Mouse (Mus musculus) T-helper 17 cell (primary cell): ENCODE measurements around the gene Kmt2d.

Experiments used
- in situ Hi-C, 2 experiments: fragments of 300-600 bp; cut with MboI, MseI; formaldehyde crosslinking; loops; 1 replicate in 1 of 2; 2 replicates in 1 of 2; pipeline ENCODE4 v1.15.1; 2025; ENCODE audit warnings: high pct_unique_total_duplicates in 2 of 2

Kmt2d gene

DNA sequence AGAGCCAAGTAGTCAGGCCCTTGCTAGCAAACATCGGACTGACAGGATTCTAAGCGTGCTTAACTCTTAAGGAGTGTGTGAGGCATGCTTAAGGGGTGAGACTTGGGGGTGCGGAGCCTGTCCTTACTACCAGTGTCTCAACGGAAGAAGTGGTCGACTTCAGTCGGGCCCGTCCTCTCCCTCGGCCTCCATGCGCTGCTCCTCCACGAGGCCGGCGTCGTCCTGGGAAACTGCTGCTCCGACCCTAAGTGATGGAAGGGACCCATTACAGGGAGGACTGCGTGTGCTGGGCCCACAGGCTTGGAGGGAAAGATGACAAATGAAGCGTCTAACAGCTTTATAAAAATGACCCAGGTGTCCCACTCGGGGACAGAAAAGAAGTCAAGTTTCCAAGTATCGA lies 10.1 kb downstream of the Kmt2d start:
- in situ Hi-C loops, result no loop called here

DNA sequence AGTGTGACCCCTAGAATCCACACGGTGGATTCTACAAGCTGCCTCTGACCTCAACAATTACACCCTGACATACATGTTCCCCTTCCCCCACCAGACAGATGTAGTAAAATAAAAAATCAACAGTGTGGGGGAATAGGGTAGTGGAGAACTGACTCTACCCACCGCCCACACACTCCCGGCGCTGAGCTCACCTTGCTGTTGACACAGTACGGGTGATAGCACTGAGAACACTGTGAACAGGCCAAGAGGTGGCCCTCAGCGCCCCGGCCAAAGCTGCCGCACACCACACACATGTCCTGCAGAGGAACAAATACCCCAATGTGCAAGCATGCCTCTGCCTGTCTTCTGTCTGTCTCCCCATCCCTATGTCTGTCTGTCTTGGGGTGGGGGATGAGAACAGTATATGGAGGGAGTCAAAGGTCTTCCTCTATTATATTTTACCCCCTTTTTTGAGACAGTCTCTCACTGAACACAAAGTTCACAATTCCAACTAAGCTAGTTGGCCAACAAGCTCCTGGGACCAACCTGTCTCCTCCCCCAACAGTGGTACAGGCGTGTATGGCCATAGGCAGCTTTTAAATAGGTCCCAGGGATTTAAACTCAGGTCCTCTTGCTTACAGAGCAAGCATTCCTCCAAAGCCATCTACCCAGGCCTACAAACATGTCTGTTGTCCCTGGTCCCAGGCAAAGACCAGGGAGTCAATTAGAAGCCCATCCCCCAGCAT lies 11.5 kb downstream of the Kmt2d start:
- in situ Hi-C loops, result no loop called here

DNA sequence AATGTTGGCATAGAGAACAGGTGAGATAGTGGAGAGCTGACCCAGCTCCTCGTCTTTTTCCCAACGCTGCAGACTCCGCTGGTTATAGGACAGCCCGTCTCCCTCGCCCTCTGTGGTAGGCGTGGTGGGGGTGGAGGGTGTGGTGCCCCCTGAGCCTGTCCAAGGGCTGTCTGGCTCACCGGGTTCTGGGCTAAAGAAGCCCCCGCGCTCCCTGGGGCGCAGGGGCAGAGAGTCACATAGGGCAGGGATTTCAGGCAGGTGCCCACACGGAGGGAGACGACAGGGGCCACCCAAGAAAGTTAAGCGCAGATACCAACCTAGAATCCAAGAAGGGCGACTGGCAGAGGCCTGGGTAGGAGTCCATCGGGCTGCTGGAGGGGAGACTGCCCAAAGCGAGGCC lies 16.8 kb downstream of the Kmt2d start:
- in situ Hi-C loops, result no loop called here

DNA sequence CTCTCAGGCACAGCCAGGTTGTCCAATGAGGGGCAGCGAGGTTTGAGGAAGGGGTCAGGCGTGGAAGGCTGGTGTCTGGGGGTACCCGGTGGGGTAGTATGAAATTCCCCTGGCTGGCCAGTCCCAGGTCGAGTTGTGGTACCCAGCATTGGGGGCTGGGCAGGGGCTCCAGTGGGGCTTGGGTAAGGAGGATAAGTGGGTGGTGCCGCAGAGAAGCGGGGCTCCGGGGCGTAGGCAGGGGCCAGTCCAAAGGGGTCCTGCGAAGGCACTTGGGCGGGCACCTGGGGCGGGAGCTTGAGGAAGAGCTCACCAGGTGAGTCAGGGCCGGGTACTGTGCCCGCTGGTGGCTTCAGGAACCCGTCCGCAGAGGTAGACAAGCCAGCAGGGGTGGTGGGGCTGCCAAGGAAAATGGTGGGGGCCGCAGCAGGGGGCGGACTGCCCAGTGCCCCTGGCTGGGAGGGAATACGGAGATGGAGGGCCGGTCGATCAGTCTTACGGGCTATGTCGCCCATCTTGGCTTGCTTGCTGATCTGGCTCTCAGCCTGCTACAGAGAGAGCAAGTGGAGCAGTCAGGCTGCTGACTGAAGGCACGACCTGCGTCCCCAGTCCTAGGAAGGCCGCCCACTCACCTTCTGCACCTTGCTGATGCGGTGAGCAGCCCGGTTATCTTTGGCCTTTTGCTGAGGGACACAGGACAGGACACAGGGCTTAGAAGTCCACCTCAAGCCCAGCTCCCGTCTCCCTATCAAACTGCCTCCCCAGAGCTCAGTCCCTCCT lies 17.7 kb downstream of the Kmt2d start:
- in situ Hi-C loops, result no loop called here

DNA sequence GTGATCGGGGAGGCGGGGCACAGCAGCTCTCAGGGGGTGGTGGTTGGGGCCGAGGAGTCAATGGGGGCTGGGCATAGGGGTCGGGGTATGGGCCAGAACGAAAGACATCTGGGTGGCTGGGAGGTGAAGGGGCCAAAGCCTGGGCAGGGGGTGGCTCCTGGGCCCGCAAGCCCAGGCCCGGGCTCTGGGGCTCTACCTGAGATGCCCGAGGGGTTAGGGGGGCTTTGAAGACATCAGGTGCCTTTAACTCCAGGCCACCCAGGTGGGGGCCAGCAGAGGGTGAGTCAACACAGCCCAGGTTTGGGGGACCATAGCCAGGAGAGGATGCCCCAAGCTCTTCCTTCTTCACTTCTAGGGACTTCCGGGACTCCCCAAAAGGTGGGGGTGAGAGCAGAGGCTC lies 18.3 kb downstream of the Kmt2d start:
- in situ Hi-C loops, result no loop called here

DNA sequence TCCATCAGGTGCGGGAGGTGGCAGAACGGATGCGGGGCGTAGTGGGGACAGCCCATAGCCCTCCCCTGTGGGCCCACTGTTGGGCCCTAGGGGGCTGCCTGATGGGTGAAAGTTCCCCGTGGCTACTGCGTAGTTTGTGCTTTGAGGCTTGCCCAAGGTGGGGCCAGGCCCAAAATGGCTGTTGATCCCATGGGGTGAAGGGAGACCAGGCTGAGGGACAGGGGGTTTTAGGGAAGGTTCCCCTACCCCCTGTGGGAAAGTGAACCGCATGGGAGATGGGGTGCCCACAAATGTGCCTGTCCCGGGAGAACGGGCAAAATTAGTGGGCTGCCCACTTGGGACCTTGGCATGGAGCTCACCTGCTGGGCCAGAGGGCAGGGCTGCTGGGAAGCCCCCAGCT lies 18.9 kb downstream of the Kmt2d start:
- in situ Hi-C loops, result no loop called here

DNA sequence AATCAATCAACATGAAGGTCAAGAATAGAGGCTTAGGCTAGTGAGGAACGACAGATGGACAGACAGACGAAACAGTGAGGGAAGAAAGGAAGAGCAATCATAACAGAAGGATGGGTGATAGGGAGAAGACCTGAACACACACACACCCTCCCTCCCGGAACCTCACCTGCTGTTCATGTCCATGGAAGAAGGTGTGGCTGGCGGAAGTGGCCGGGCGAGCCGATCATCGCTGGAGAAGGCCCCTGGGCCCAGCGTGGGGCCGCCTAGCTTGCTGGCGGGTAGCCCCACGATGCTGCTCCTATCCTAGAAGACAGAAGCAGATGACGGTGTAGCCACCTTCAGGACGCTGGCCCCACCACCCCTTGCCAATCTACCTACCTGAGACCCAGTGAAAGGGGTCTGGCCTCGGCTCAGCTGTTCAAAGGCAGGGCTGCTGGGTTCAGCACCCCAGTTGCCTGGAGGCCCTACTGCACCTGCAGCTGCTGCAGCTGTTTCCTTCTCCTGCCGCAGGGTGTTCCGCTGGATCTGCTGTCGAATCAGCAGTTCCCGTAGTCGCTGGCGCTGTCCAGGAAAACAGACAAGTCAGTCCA lies 19.7 kb downstream of the Kmt2d start:
- in situ Hi-C loops, result no loop called here

DNA sequence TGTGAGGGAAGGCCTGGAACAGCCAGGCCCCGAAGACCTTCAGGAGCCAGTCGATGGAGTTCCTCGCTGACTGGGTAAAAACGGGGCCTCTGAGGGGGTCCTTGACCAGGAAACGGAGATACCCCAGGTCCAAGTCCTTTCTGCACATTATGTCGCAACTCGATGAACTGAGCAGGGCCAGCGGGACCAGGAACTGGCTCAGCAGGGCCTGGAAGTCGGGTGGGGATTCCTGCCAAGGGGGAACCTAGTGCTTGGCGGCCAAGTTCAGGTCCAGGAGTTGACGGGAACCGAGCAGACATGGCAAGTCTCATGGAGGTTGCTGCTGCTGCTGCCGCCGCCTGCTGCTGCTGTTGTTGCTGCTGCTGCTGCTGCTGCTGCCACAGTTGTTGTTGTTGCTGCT lies 20.3 kb downstream of the Kmt2d start:
- in situ Hi-C loops, result no loop called here

DNA sequence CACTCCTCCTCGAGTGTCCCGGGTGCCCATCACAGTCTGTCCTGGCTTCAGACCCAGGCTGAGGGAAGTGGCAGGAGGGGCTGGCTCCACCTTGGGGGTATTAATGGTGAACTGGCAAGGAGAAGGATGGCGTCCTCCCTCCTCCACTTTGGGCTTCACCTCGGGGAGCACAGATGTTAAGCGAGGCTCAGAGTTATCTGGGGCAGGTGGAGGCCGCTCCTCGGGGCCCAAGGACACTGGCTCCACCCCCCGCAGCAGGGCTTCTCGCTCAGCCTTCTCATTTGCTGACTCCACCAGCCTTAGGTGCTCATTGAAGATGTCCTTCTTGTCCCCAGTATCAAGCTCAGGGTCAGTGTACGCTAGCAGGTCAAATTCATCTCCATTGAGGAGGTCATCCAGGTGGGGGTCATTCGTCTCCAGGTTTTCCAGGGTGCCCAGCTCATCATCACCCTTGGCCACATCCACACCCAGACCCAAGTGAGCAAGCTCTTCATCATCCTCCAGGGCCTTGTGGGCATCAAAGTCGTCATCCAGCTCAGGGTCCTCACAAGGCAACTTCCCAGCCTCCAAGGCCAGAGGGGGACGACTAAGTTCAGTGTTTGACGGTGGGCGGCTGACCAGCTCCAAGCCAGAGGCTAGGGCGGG lies 20.9 kb downstream of the Kmt2d start:
- in situ Hi-C loops, result no loop called here

DNA sequence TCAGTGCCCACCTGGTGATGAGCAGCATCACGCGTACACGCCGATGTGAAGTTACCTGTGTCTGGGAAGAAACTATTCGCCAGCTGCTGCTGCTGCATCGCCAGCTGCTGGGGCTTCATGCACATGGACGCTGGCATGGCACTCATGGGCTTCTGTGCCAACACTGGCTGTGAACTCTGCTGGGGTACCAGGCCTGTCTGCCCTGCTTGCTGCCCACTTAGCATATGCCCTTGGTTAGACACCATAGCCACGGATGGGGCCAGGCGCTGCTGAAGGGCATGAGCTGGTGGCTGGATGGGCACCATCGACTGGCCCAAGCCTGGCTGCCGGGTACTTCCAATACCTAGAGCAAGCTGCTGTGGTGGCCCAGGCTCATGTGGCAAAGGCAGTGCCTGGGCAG lies 21.8 kb downstream of the Kmt2d start:
- in situ Hi-C loops, result no loop called here

DNA sequence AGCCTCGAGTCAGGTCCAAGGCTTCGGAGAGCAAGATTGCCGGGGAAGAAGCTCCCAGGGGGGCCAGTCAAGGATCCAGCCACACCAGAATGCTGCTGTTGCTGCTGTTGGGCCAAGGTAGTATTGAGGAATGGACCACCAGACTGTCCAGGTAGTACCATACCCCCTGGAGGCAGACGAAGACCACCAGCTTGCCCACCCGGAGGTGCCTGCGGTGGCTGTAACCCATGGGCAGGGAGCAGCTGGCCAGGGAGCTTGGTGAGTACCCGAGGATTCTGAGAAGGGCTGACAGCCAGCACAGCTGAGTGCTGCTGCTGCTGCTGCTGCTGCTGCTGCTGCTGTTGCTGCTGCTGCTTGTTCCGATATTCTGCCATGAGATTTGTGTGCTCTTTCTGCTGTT lies 24.9 kb downstream of the Kmt2d start:
- in situ Hi-C loops, result no loop called here

DNA sequence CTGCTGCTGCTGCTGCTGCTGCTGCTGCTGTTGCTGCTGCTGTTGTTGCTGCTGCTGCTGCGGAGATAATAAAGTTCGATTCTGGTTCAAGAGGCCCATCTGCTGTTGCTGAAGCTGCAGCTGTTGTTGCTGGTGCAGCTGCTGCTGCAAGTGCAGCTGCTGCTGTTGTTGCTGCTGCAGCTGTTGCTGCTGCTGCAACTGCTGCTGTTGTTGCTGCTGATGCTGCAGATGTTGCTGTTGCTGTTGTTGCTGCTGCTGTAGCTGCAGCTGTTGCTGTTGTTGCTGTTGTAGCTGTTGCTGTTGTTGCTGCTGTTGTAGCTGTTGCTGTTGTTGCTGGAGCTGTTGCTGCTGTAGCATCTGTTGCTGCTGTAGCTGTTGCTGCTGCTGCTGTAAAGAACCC lies 25.9 kb downstream of the Kmt2d start:
- in situ Hi-C loops, result no loop called here

DNA sequence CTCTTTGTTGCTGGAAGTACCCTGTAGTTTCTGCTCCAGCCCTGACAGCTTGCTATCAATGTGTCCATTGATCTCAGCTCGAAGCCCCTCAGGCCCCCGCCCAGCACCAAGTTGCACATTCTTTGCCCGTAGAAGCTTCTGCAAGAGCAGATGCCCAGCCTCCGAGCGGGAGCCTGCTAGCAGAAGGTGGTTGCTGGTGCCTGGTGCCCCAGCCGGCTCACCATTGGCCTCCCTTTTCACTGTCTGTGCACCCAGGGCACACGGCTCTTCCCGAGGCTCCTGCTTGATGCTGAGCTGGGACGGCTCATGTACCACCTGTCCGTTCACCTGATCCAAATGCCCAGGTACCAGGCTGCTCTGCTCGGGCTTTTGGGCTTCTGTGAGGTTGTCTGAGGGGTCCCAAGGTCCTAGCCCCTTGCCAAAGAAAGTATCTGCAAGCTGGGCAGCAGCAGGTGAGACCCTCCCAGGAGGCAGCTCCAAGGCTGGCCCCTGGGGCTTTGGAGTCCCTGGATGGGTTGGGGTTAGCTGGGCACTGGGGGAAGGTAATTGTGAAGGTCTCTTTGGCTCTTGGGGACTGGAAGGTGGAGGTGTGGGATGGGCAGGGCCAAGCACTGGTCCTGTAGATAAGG lies 27.3 kb downstream of the Kmt2d start:
- in situ Hi-C loops, result no loop called here

DNA sequence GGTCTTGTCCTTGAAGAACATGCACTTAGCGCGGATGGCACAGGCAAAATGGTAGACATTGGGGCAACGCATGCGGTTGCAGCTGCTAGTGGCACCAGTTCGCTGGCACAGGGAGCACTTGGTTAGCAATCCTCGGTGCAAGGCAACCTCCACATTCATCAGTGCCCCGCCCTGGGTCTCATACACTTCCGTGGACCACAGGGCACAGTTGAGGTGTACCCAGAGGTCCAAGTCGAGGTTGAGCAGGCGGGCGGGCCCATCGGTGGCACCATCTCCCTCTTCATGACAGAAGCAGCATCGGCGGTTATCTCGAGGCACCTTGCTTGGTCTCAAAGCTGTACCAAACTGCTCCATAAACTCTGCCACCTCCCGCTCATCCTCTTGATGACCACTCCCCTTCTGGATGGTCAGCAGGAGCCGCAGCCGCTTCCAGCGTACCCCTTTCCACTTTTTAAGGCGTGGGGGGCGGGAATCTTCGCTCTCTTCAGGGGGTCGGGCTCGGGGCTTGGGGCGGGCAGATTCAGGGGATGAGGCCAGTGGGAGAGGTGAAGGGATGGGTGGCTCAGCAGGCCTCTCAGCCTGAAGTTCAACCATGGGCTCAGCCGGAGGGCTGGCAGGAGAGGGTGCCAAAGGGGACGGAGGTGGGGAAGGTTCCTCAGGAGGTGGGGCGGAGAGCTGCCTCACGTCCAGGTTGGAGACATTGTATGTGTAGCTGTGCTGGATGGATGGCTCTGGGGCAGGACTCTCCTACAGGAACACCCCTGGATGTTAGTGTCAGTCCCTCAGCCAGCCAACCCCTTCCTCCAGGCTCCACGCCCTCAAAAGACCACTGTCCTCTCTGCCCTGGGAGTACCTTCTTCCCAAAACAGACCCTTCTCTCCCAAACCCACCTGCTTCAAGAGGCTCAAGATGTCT lies 31.1 kb downstream of the Kmt2d start:
- in situ Hi-C loops, result no loop called here

DNA sequence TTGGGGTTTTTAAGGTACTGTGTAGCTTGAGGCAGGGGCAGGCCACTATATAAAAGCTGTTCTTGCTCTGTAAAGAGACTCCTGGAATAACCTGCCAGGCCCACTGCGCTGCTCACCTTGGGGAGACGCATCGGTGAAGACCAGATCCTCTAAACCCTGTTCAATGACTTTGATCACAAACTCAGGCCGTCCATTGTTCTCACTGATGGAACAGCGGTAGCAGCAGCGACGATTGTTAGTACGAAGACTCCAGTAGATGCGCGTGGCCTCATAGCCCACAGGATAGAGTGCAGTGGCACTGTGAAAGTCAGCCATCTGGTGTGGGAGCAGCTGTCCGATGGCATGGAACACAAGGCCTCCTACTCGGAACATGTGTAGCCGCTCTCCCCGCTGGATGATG lies 31.8 kb downstream of the Kmt2d start:
- in situ Hi-C loops, result no loop called here

DNA sequence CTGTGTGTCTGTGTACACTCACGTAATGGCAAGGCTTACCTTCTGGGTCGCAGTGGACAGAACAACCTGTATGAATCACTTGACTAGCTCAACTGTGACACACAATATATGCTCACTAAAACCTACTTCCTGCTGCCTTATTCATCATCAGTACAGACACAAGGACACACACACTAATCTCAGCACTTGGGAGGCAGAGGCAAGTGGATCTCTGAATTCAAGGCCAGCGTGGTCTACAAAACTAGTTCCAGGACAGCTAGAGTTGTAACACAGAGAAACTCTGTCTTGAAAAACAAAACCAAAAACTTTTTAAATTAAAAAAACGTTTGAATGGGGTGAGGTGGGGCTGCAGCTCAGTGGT lies 33.3 kb downstream of the Kmt2d start:
- in situ Hi-C loops, result no loop called here

DNA sequence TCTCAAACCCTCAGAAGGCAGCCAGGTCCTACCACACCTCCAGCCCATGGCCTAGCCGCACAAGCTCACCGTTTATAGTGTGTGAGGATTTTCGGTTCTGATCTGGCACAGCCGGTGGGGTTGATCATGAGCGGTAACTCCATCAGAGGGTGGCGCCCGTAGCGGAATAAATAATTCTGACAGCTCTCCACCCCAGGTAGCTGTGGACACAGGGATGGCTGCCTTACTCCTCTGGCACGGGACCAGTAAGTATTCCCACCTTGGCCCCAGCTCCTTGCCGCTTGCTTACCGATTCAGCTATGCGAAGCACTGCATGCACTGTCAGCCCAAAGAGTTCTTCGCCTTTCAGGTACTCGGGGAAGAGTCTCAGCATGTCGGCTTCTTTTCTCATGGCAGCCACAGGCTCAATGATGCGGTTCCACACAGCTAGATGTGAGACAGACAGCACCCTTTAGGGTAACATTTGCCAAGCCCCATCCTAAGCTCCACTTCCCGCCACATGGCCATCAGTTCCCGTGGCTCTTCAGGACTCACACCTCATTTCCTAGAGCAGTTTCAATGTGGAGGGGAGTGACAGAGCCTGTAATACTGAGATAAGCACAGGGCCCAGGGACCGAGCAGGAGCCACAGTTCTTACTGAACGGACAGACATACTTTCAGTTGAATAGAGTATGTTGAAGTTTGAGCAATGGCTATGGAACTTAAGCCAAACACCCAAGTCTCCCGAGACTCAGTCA lies 33.8 kb downstream of the Kmt2d start:
- in situ Hi-C loops, result no loop called here

DNA sequence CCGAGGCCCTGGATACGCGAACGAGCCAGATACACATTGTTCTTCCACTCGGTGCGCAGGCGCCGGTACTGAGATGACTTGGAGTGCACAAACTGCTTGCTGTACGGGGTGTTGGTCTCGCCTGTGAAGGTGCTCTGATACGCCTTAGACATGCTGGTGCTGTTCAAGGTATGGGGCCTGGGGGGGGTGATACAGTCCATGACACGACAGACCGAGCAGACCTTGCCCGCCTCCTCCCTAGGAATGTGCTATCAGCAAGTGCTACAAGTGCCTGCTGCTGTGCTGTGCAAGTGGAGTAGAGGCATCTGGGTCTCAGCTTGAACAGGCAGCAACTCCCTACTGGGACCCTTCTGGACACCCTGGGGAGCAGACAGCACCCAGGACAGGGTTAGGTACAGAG lies 35.7 kb downstream of the Kmt2d start:
- in situ Hi-C loops, result no loop called here

DNA sequence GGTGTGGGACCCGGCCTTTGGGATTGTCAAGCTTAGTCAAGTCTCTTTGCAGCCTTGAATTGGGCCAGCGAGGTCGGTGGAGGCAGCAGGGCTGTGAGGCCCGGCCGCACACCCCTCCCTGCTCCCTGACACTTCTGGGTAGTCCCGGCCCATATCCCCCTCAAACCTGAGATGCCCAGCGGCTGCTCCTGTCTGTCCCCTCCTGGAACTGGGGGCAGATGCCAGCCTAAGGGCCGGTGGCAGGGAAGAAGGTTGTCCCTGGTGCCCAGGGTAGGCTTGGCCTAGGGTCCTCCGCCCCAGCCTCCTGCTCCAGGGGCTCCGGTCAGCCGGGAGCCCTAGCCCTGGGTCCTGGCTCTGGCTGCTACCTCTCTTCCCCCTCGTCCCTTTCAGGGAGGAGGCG lies 36.9 kb downstream of the Kmt2d start:
- in situ Hi-C loops, result loop anchor here in 1 of 2 experiments (5.0 kb wide), 1 partner anchor 33 kb away; no protein-coding TSS in a partner anchor

DNA sequence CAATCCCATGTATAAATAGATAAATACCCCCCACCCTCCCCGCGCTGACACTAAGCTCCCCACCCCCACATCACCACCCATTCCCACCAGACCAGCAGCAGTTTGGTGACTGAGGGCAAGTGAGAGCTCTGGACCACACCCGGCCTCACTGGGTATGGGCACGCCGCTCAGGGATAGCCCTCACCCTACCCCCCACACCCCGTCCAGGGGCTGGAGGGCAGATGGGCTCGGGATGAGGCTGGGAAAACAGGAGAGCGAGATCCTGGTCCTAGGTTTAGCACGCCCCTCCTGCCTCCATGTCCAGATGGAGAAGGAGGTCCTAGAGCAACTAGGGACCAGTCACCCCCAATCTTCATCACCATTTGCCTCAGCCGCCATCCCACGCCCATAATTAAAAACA lies 37.7 kb downstream of the Kmt2d start:
- in situ Hi-C loops, result loop anchor here in 1 of 2 experiments (5.0 kb wide), 1 partner anchor 34 kb away; no protein-coding TSS in a partner anchor
